Mouse (Mus musculus): ENCODE measurements around the gene Hist1h1c. TPM values are rescaled to one million over a fixed set of nuclear protein-coding genes. Genes with fewer than 3 reads are reported as not detected.
"Not testable (repeated sequence)": the region's sequence is repeated elsewhere in the genome, so short reads cannot be mapped to it uniquely, and the experiment has no call there.

The Hist1h1c gene
- total RNA-seq (2015; ENCODE audit: low replicate concordance) (188 and 215 TPM in 2 replicates), total RNA-seq (2017; ENCODE audit: low replicate concordance) (1,447 and 1,942 TPM in 2 replicates)

- peak; percentile 68 for ATAC-seq (replicated peaks; ENCODE audit: low FRiP score, poor library complexity, severe bottlenecking)
Measured at GRCm38 (mm10) chr13:23738677-23739068, at the start of gene Hist1h1c. Hist1h1c (plus strand) TSS chr13:23738808.

DNA sequence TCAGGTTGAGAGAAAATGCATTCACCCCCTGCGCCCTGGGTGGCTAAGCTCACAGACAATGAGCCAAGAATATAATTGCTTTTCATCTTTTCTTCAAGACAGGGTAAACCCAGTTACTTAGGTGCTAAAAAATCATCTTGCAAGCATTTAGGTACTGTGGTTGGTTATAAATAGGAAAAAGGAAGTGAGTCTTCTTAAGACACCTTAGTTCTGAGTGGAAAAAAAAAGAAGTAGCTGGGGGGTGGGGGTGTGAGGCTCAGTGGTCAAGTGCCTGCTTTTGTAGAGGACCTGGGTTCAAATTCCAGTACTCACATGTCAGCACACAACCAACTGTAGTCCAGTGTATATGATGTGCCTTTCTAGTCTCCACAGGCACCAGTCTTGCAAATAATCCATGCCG lies 49.7 kb upstream of the Hist1h1c start:
- no peak for ATAC-seq (replicated peaks; ENCODE audit: low FRiP score, poor library complexity, severe bottlenecking)

DNA sequence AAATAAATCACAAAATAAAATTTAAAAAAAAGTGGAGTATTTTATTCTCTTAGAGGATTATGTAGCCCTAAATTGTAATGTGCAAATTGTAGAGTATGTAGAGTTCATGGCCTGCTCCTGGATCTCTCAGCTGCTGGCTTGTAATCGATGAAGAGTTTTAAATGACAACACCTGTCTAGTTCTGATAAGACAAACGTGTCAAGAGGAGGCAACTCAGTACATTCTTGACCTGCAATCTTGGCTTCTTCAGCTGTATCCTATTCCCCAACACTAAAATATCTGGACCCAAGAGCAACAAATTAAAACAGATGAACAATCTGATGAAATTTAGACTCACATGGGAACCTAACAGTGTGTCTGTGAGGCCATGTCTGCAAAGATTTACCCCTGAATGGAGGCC lies 49.1 kb upstream of the Hist1h1c start:
- ATAC-seq (replicated peaks; ENCODE audit: low FRiP score, poor library complexity, severe bottlenecking) = no peak

- ATAC-seq (replicated peaks; ENCODE audit: low FRiP score, poor library complexity, severe bottlenecking) = no peak
Measured at GRCm38 (mm10) chr13:23693856-23694440, 44.7 kb upstream of the Hist1h1c start.

GRCm38 (mm10) chr13:23694956-23695355 lies 43.7 kb upstream of the Hist1h1c start:
- ATAC-seq (replicated peaks; ENCODE audit: low FRiP score, poor library complexity, severe bottlenecking) = no peak

DNA sequence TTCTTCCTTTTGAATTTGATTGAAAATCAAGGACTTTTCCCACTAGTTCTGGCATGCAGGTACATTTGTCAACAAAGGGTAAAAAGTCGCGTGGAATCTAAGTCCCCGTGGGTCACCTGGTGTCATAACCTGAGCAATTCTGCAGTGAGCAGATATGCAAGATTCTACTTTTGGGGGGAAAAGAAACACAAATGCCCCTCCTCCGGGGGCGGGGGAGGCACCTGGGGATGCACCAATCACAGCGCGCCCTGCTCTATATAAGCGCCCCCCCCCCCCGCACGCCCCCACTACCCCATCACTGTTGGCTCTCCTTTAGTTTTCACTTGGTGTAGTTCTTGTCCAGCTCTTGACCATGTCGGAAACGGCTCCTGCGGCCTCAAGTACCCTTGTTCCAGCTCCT lies 43.1 kb upstream of the Hist1h1c start, which contains the start of gene Hist1h1t:
TSS of gene Hist1h1t (plus strand) at position 301 of the 400 bp plus-strand sequence.
- no peak for ATAC-seq (replicated peaks; ENCODE audit: low FRiP score, poor library complexity, severe bottlenecking)

- 0 out of 2 replicates have a peak, but pooled peaks have one; percentile 23 for ATAC-seq (replicated peaks; ENCODE audit: low FRiP score, poor library complexity, severe bottlenecking)
Measured at GRCm38 (mm10) chr13:23696061-23696474, 42.5 kb upstream of the Hist1h1c start.

- peak; percentile 71 for ATAC-seq (replicated peaks; ENCODE audit: low FRiP score, poor library complexity, severe bottlenecking)
Measured at GRCm38 (mm10) chr13:23697491-23698299, 40.9 kb upstream of the Hist1h1c start.

- peak; percentile 86 for ATAC-seq (replicated peaks; ENCODE audit: low FRiP score, poor library complexity, severe bottlenecking)
Measured at GRCm38 (mm10) chr13:23698300-23698693, 40.3 kb upstream of the Hist1h1c start, which contains the start of gene Hist1h4c. Hist1h4c (minus strand) TSS chr13:23698454.

- no peak for ATAC-seq (replicated peaks; ENCODE audit: low FRiP score, poor library complexity, severe bottlenecking)
Measured at GRCm38 (mm10) chr13:23698996-23699395, 39.6 kb upstream of the Hist1h1c start.

DNA sequence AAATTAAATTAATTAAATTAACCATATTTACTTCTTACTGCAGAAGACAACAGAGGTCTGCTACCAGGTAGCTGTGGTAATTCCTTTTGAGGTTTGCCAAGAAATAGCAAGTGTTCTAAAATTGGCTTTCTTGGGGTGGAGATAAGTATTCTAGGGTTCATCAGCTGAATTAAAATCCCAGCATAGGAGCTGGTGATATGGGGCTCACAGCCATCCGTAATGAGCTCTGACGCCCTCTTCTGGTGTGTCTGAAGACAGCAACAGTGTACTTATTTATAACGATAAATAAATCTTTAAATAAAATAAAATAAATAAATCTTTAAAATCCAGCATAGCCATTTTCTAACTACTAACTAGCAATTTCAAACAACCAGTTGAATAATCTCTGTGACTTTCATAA lies 38.8 kb upstream of the Hist1h1c start:
- no peak for ATAC-seq (replicated peaks; ENCODE audit: low FRiP score, poor library complexity, severe bottlenecking)

GRCm38 (mm10) chr13:23700786-23701520 lies 37.7 kb upstream of the Hist1h1c start:
- peak; percentile 58 for ATAC-seq (replicated peaks; ENCODE audit: low FRiP score, poor library complexity, severe bottlenecking)

DNA sequence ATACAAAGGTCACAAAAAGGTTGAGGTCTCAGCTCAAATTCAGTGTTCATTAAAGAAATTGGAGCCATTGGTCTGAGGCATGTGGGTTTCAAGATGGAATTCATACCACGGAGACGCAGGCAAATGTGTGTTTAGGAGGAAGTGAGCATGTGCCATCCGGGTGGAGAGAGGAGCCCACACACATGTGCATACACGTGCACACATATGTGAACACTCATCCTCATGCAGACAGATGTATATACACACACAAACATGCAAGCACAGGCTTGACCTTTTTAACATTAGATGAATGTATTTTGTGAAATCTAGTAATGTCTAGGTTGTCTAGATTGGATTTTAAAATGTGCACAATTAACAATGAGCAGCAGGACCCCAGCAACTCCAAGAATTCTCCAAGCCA lies 36.4 kb upstream of the Hist1h1c start:
- no peak for ATAC-seq (replicated peaks; ENCODE audit: low FRiP score, poor library complexity, severe bottlenecking)

DNA sequence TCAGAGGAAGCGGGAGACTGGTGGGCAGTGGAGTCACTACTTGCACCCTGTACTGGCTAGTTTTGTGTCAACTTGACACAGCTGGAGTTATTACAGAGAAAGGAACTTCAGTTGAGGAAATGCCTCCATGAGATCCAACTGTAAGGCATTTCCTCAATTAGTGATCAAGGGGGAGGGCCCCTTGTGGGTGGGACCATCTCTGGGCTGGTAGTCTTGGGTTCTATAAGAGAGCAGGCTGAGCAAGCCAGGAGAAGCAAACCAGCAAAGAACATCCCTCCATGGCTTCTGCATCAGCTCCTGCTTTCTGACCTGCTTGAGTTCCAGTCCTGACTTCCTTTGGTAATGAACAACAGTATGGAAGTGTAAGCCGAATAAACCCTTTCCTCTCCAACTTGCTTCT lies 35.8 kb upstream of the Hist1h1c start:
- not testable (repeated sequence) for ATAC-seq (replicated peaks; ENCODE audit: low FRiP score, poor library complexity, severe bottlenecking)

GRCm38 (mm10) chr13:23705751-23706356 lies 32.8 kb upstream of the Hist1h1c start:
- no peak for ATAC-seq (replicated peaks; ENCODE audit: low FRiP score, poor library complexity, severe bottlenecking)

- no peak for ATAC-seq (replicated peaks; ENCODE audit: low FRiP score, poor library complexity, severe bottlenecking)
Measured at GRCm38 (mm10) chr13:23706771-23707170, 31.8 kb upstream of the Hist1h1c start.

- no peak for ATAC-seq (replicated peaks; ENCODE audit: low FRiP score, poor library complexity, severe bottlenecking)
Measured at GRCm38 (mm10) chr13:23708041-23708440, 30.6 kb upstream of the Hist1h1c start.

GRCm38 (mm10) chr13:23708654-23709053 lies 30.0 kb upstream of the Hist1h1c start:
- no peak for ATAC-seq (replicated peaks; ENCODE audit: low FRiP score, poor library complexity, severe bottlenecking)

GRCm38 (mm10) chr13:23709714-23710373 lies 28.8 kb upstream of the Hist1h1c start:
- no peak for ATAC-seq (replicated peaks; ENCODE audit: low FRiP score, poor library complexity, severe bottlenecking)

All from erythroblast, adult 5-6 weeks (primary cell).